Mouse (Mus musculus): ENCODE measurements around the gene Elavl1. TPM values are rescaled to one million over a fixed set of nuclear protein-coding genes. Genes with fewer than 3 reads are reported as not detected.
"Not testable (repeated sequence)": the region's sequence is repeated elsewhere in the genome, so short reads cannot be mapped to it uniquely, and the experiment has no call there.

The Elavl1 gene
- total RNA-seq, 2 experiments from 2014 or later: 78.4 to 83.0 TPM

GRCm38 (mm10) chr8:4257350-4257749 lies 67.9 kb downstream of the Elavl1 start:
- DNase-seq: no peak

DNA sequence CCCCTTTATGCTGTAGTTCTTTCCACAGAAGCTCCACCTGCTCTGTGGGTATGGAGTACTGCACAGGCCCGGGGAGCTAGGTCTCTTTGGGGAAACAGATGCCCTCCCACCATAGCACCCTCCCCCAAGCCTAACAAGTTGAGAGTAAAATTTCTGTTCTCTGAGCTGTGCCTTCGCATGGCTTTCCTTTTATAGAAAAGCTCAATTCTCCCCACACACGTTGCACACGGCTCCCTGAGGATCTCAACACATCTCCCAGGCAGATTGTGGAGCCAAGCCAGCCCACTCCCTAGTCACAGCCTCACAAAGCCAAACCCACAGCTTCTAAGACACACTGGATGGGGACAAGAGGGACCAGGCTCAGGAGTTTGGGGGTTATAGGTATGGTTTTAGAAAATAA lies 68.3 kb downstream of the Elavl1 start:
- peak; percentile 77 to 81 for DNase-seq

DNA sequence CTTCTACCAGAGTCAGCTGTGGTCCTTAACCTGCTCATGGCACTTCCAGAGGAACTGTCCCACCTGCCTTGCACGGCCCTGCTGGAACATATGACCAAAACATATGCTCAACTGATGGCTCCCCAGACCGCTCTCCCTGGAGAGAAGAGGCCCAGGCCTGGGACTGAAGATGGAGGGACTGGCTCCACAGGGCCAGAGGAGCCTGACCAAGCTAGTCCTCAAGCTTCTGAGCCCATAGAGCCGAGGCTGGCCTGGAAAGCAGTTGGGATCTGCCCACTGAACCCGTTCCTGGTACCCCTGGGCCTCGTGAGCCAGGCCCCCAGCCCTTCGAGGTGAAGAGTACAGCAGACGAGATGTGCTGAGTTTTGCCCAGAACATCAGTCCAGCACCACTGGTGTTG lies 69.7 kb downstream of the Elavl1 start:
- not testable (repeated sequence) for DNase-seq

GRCm38 (mm10) chr8:4254001-4254400 lies 71.2 kb downstream of the Elavl1 start:
- DNase-seq: peak; percentile 67 to 68

- DNase-seq: peak; percentile 93
Observed at GRCm38 (mm10) chr8:4252934-4253841, 72.0 kb downstream of the Elavl1 start, which contains the start of gene Snapc2. Snapc2 (plus strand) TSS chr8:4253080.

DNA sequence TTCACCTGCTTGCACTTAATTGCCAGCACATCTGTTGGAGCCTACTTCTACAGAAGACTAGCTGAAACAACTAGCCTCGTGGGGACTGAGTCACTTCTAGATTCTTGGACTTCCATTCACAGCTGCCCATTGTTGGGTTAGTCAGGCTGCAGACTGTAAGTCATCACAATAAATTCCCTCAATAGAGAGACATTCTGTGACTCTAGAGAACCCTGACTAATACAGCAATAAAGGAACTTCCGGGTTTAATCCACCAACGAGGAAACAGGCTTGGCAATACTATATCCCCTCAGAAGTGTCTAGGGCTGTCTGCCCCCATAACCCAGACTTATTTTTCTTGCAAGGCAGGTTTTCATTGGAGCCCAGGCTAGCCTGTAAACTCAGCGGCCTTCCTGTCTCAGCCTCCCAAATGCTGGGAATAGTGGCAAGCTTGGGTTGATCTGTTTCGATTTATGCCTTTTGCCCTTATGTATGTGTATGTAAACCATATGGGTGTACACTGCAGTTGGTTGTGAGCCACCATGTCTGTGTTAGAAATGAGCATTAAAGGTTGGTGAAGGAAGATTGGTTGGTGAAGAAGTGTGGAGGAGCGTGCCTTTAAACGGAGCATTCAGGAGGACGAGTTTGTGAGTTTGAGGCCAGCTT lies 73.0 kb downstream of the Elavl1 start:
- DNase-seq: no peak

DNA sequence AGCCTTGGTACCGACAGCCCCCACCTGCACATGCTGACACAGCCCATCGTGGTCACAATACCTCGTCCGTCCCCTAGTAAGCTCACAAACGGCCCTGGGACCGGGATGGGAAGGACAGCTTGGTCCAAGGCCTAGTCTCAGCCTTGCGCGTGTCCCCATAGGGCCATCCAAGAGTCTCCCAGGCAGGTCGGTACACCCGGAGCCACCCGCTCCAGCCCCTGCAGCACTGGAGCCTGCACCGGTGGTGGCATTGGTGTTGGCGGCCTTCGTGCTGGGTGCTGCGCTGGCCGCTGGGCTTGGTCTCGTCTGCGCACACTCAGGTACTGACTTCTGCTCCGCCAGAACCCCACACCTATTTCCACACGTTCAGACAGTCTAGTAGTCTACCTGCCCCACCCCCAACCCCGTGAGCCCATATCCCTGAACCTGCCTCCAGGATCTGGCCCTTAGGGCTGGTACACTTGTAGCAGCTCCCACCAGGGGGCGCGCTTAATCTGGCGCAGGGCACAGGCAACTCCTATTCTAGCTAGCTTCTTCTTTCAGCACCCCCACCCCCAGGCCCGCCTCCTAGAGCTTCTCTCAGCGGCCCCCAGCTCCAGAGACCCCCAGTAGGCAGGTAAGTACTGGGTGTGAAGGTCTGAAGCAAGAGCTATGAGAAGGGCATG lies 74.8 kb downstream of the Elavl1 start:
- DNase-seq: peak; percentile 82 to 84

DNA sequence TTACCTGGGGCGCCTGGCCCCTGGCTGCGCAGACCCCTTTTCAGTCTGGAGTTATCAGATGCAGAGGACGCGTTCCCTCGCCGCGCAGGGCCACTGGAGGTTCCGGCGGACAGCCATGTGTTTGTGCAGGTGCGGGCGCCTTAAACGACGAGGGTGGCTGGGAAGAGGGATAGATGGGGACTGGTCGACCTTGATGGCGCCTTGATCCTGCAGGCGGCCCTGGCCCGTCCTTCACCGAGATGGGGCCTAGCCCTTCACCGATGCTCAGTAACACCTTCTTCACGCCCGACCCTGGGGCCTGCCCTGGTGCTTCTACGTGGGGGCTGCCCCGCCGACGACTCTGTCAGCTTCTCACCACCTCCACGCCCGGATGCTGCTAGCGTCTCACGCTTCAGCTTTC lies 76.0 kb downstream of the Elavl1 start:
- no peak for DNase-seq

DNA sequence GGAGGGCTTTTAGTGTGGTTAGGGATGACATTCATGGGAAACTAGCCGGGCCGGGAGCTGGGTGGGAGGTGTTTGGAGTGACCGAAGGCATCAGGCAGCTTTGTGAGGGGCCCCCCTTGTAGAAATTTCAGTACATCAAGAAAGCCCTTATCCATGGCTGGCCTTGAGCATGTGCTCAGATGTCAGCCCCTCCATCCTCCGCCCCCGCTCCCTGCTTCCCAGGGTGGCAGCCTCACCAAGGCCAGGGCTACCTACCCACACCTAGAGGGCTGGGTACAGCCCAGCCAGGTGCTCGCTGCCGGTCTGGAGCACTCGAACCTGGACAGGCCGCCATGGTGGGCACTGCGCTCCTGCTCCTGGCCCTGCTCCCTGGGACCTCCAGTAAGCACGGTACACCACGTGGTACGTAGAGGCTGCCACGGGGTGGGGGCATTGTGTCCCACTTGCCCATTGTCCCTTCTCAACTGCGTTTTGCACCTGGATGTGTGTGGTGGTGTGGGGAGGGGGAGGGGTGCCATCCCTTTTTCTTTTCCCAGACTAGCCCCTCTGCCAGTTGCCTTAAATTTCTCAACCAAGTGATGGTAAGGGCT lies 77.2 kb downstream of the Elavl1 start, which contains the start of gene Tgfbr3l:
Gene Tgfbr3l (plus strand): TSS at position 264 of the 590 bp plus-strand sequence.
- no peak for DNase-seq

- DNase-seq: no peak
Observed at GRCm38 (mm10) chr8:4247241-4247640, 78.0 kb downstream of the Elavl1 start.

- DNase-seq: no peak
Observed at GRCm38 (mm10) chr8:4245737-4246136, 79.5 kb downstream of the Elavl1 start.

DNA sequence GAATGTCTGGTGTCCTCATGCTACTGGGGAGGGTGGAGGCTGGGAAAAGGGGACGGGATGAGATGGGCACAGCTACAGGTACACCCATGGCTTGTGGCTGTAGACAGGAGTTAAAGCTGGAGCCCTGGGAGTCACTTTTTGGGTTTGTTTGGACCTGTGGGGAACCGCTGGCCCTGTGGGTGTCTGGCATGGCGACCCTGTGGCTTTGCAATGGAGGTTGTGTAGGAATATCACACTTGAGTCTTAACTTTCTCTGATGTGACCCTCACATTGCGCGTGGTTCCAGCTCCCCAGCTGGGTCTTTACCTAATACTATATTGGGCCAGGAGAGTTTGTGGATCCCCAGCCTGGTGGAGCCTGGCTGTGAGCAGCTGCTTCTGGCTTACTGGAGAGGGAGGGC lies 80.2 kb downstream of the Elavl1 start:
- no peak for DNase-seq

- DNase-seq: no peak
Observed at GRCm38 (mm10) chr8:4239193-4239890, 85.9 kb downstream of the Elavl1 start.

DNA sequence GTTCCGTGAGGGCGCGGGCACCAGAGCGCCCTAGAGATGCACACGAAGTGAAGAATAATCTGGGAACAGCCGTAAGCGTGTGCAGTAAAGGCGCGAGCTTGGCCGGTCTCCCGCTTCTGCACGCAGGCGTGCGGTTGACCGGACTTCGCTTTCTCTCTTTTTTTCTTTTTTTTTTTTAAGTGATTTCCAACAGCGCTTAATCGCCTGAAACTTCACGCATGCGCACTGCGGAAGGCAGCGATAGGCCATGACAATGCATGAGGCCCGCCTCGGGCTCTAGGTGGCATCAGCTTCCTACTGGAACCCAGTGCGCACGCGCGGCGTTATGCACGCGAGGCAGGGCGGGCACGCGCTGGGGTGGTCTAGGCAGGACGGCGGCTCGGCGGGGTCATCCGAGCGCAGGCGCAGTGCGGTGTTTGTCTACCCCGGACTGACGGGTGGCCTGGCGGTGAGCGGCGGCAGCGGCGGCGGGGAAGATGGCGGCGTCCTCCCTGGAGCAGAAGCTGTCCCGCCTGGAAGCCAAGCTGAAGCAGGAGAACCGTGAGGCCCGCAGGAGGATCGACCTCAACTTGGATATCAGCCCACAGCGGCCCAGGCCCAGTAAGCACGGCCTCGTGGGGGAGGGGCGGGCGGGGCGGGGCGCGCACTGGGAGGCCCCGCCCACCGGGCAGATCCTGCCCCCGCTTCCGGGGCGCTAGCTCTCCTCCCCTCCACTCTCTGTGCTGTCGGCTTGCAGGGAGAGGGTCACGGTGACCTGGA lies 86.6 kb downstream of the Elavl1 start, which contains the start of the genes Map2k7 and Gm49320:
Gene Map2k7 (plus strand): TSS at position 307 of the 759 bp plus-strand sequence.
Gene Gm49320 (plus strand): TSS at position 432 of the 759 bp plus-strand sequence.
- peak; percentile 100 for DNase-seq

GRCm38 (mm10) chr8:4237814-4238433 lies 87.3 kb downstream of the Elavl1 start:
- peak in 1 of 2 experiments; percentile 16 for DNase-seq

Other genes starting within 250 kb of the Elavl1 start
- gene Cd209f, start 219.6 kb downstream of the Elavl1 start, total RNA-seq (2021): under 1 TPM in 1 of 2 experiments, not detected in 1; 0.33 TPM
- under 1 TPM in 1 of 2 experiments, not detected in 1; 0.66 TPM for gene Cd209g, start 191.3 kb downstream of the Elavl1 start, total RNA-seq (2021)
- gene Evi5l, start 158.8 kb downstream of the Elavl1 start, total RNA-seq (2021): 100 to 1,000 TPM in 1 of 2 experiments, 10 to 100 TPM in 1; 98.7 to 111 TPM
- 10 to 100 TPM; 41.2 to 41.9 TPM for gene Prr36, start 108.0 kb downstream of the Elavl1 start, total RNA-seq (2021)
- gene Lrrc8e, start 98.6 kb downstream of the Elavl1 start, total RNA-seq (2021): not detected
- 100 to 1,000 TPM in 1 of 2 experiments, 10 to 100 TPM in 1; 91.3 to 116 TPM for gene Map2k7, start 86.7 kb downstream of the Elavl1 start, total RNA-seq (2021)
- under 1 TPM; 0.15 to 0.68 TPM for gene Gm49320, start 86.5 kb downstream of the Elavl1 start, total RNA-seq (2021)
- 10 to 100 TPM; 13.8 to 14.0 TPM for gene Tgfbr3l, start 77.2 kb downstream of the Elavl1 start, total RNA-seq (2021)
- 10 to 100 TPM; 22.3 to 26.2 TPM for gene Snapc2, start 72.3 kb downstream of the Elavl1 start, total RNA-seq (2021)
- gene Ctxn1, start 66.1 kb downstream of the Elavl1 start, total RNA-seq (2021): 100 to 1,000 TPM; 500 to 555 TPM
- 10 to 100 TPM; 62.6 to 72.6 TPM for gene Timm44, start 49.5 kb downstream of the Elavl1 start, total RNA-seq (2021)
- 10 to 100 TPM; 22.7 to 28.4 TPM for gene Ccl25, start 203 bp downstream of the Elavl1 start, total RNA-seq (2021)
- gene Cers4, start 167.6 kb upstream of the Elavl1 start, total RNA-seq (2021): 10 to 100 TPM; 48.0 to 50.3 TPM

All from layer of hippocampus, postnatal 36 days (tissue).